Mouse (Mus musculus): ENCODE results near the gene Tardbp. TPM values are rescaled to one million over a fixed set of nuclear protein-coding genes. Genes with fewer than 3 reads are reported as not detected.

Tardbp gene
- 230 and 350 TPM in 2 replicates for total RNA-seq (2015; ENCODE audit: low replicate concordance)
- 315 and 491 TPM in 2 replicates for total RNA-seq (2017; ENCODE audit: low replicate concordance)

GRCm38 (mm10) chr4:148626623-148627185 is at the start of gene Tardbp:
TSS of gene Tardbp (minus strand) at chr4:148627019.
- peak; percentile 96 for ATAC-seq (replicated peaks; ENCODE audit: low FRiP score, poor library complexity, severe bottlenecking)

- ATAC-seq (replicated peaks; ENCODE audit: low FRiP score, poor library complexity, severe bottlenecking): no peak
These were observed 49.6 kb upstream of the Tardbp start for GRCm38 (mm10) chr4:148676188-148676960.

- no peak for ATAC-seq (replicated peaks; ENCODE audit: low FRiP score, poor library complexity, severe bottlenecking)
These were observed 48.2 kb upstream of the Tardbp start for GRCm38 (mm10) chr4:148675043-148675442.

- no peak for ATAC-seq (replicated peaks; ENCODE audit: low FRiP score, poor library complexity, severe bottlenecking)
These were observed 44.6 kb upstream of the Tardbp start for GRCm38 (mm10) chr4:148671230-148671947.

GRCm38 (mm10) chr4:148667006-148667755 is 40.4 kb upstream of the Tardbp start:
- ATAC-seq (replicated peaks; ENCODE audit: low FRiP score, poor library complexity, severe bottlenecking): no peak

GRCm38 (mm10) chr4:148664021-148664420 is 37.2 kb upstream of the Tardbp start:
- no peak for ATAC-seq (replicated peaks; ENCODE audit: low FRiP score, poor library complexity, severe bottlenecking)

- ATAC-seq (replicated peaks; ENCODE audit: low FRiP score, poor library complexity, severe bottlenecking): no peak
These were observed 36.5 kb upstream of the Tardbp start for GRCm38 (mm10) chr4:148663326-148663725.

- peak; percentile 67 for ATAC-seq (replicated peaks; ENCODE audit: low FRiP score, poor library complexity, severe bottlenecking)
These were observed 35.5 kb upstream of the Tardbp start for GRCm38 (mm10) chr4:148662168-148662965.

GRCm38 (mm10) chr4:148660174-148660573 is 33.4 kb upstream of the Tardbp start:
- no peak for ATAC-seq (replicated peaks; ENCODE audit: low FRiP score, poor library complexity, severe bottlenecking)

GRCm38 (mm10) chr4:148657776-148658175 is 31.0 kb upstream of the Tardbp start:
- no peak for ATAC-seq (replicated peaks; ENCODE audit: low FRiP score, poor library complexity, severe bottlenecking)

GRCm38 (mm10) chr4:148656691-148657258 is 30.0 kb upstream of the Tardbp start:
- ATAC-seq (replicated peaks; ENCODE audit: low FRiP score, poor library complexity, severe bottlenecking): no peak

- ATAC-seq (replicated peaks; ENCODE audit: low FRiP score, poor library complexity, severe bottlenecking): no peak
These were observed 28.0 kb upstream of the Tardbp start for GRCm38 (mm10) chr4:148654701-148655398.

- ATAC-seq (replicated peaks; ENCODE audit: low FRiP score, poor library complexity, severe bottlenecking): no peak
These were observed 24.2 kb upstream of the Tardbp start for GRCm38 (mm10) chr4:148651045-148651444.

GRCm38 (mm10) chr4:148649309-148649708 is 22.5 kb upstream of the Tardbp start:
- ATAC-seq (replicated peaks; ENCODE audit: low FRiP score, poor library complexity, severe bottlenecking): no peak

GRCm38 (mm10) chr4:148646616-148647015 is 19.8 kb upstream of the Tardbp start:
- ATAC-seq (replicated peaks; ENCODE audit: low FRiP score, poor library complexity, severe bottlenecking): 0 out of 2 replicates have a peak, but pooled peaks have one; percentile 35

GRCm38 (mm10) chr4:148644926-148645325 is 18.1 kb upstream of the Tardbp start:
- ATAC-seq (replicated peaks; ENCODE audit: low FRiP score, poor library complexity, severe bottlenecking): no peak

GRCm38 (mm10) chr4:148644157-148644511 is 17.3 kb upstream of the Tardbp start:
- ATAC-seq (replicated peaks; ENCODE audit: low FRiP score, poor library complexity, severe bottlenecking): peak; percentile 70

All from erythroid progenitor cell, adult 5-6 weeks (primary cell).